Mouse (Mus musculus) embryonic fibroblast, embryonic 13.5 days (primary cell): ENCODE results near the gene Neurl4. TPM values are rescaled to one million over a fixed set of nuclear protein-coding genes. Genes with fewer than 3 reads are reported as not detected.
"Not testable (repeated sequence)": the region's sequence is repeated elsewhere in the genome, so short reads cannot be mapped to it uniquely, and the experiment has no call there.

Experiments used
- H3K27ac ChIP-seq: 2 replicates; pipeline ENCODE4 v1.5.1; 2012; ENCODE audit warnings: low read length, control low read depth, inconsistent platforms; ENCODE audit not compliant: insufficient read depth
- H3K4me1 ChIP-seq: 2 replicates; pipeline ENCODE4 v1.6.1; 2011; ENCODE audit warnings: low read length; ENCODE audit not compliant: control insufficient read depth, insufficient read depth
- H3K4me3 ChIP-seq: 2 replicates; pipeline ENCODE4 v1.5.1; 2011; ENCODE audit warnings: mild to moderate bottlenecking, control low read depth, low read length; ENCODE audit not compliant: insufficient read depth
- CTCF ChIP-seq: IDR thresholded peaks from 2 replicates; pipeline ENCODE4 v1.5.1; 2011; ENCODE audit warnings: mild to moderate bottlenecking, control low read depth, low read length, moderate library complexity, borderline replicate concordance; ENCODE audit not compliant: insufficient read depth
- POLR2A ChIP-seq: IDR thresholded peaks from 2 replicates; pipeline ENCODE4 v1.6.1; 2011; ENCODE audit warnings: low read depth, mild to moderate bottlenecking, control low read depth, low read length, moderate library complexity
- polyA plus RNA-seq: library from polyadenylated mRNA; stranded (reverse); fragments of >200 nt; gene quantifications from 2 replicates; pipeline ENCODE4 v1.2.4, GENCODE M21; 2011; ENCODE audit warnings: low read depth; ENCODE audit not compliant: missing spikeins, insufficient read length

Neurl4 gene
- polyA plus RNA-seq, 1 experiment, result 31.8 TPM

DNA sequence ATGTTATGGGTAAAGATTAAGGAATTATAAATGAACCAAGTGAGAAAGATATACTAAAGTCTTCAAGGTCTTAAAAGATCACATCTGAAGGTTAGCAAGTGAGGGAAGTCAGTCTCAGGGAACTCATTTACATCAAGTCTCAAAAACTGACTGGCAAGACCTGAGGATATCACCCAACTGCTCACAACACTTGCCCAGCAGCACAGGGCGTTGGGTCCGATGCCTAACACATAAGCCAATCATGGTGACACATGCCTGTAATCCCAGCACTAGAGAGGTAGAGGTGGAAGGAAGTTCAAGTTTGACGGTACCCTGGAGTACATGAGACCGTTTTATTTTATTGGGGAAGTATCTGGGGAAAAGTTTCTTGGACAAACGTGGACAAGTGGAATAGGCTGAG, 17.2 kb downstream of the Neurl4 start:
- Histone ChIP-seq H3K27ac (no peak overlapping the region), H3K4me1 (peaks cover 19% of the 10 kb centered on the region), H3K4me3 (no peak overlapping the region)
- TF ChIP-seq POLR2A, result no peak
- TF ChIP-seq CTCF, result no peak

- Histone ChIP-seq H3K4me1 (peaks cover 19% of the 10 kb centered on the region), H3K27ac (no peak overlapping the region), H3K4me3 (peak overlapping the region; percentile 97)
- no peak for TF ChIP-seq CTCF
- TF ChIP-seq POLR2A, result no peak
These were observed 18.2 kb downstream of the Neurl4 start for GRCm38 (mm10) chr11:69919053-69919452.

DNA sequence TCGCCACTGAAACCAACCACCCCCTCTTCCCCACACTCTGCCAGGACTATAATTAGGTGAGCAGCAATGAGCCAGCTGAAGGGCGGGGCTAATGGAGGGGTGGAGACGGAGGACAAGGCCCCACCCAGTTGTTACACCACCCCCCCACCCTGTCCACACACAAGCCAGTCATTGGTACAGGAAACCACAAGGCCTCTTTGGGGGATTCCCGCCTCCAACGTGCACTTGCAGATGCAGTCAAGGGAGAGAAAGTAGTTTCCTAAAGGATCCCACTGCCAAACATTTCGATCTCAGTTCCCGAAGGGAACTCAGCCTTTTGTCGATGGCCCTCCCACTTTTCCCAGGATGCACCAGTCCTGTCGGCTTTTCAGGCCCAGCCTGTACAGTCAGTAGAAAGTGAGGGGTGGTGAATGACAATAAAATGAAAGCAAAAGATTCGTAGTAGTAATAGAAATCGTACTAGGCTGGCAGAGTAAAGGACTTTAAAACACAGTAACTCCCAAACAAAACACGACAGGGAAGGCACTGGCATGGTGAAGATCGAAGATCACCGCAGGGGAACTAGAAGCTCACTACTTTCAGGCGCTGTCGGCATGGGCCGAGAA, 18.9 kb downstream of the Neurl4 start:
- Histone ChIP-seq H3K27ac (peak overlapping the region; percentile 90), H3K4me3 (peak overlapping the region; percentile 97), H3K4me1 (peaks cover 18% of the 10 kb centered on the region)
- no peak for TF ChIP-seq CTCF
- 0 out of 2 replicates have a peak, but pooled peaks have one; percentile 49 for TF ChIP-seq POLR2A

GRCm38 (mm10) chr11:69920266-69921031, 19.6 kb downstream of the Neurl4 start:
- H3K27ac ChIP-seq, result peak overlapping the region; percentile 90
- no peak for TF ChIP-seq CTCF
- no peak; the same call in 1 of the 2 replicates for TF ChIP-seq POLR2A
- peak overlapping the region; percentile 97 for H3K4me3 ChIP-seq
- peaks cover 14% of the 10 kb centered on the region for H3K4me1 ChIP-seq

GRCm38 (mm10) chr11:69921114-69922011, 20.5 kb downstream of the Neurl4 start, which contains the start of gene Eif5a:
Eif5a (minus strand) TSS chr11:69921958.
- H3K27ac ChIP-seq, result peak within 1 kb of the TSS; percentile 94
- H3K4me3 ChIP-seq, result peak within 1 kb of the TSS; percentile 97
- TF ChIP-seq CTCF (peak; percentile 60; the same call in 1 of the 2 replicates), POLR2A (peak; percentile 98)
- H3K4me1 ChIP-seq, result peaks cover 9% of the 10 kb centered on the region

- Histone ChIP-seq H3K4me1 (peaks cover 9% of the 10 kb centered on the region), H3K27ac (peak overlapping the region; percentile 94), H3K4me3 (peak overlapping the region; percentile 76)
- no peak for TF ChIP-seq CTCF
- no peak; the same call in 1 of the 2 replicates for TF ChIP-seq POLR2A
These were observed 21.3 kb downstream of the Neurl4 start for GRCm38 (mm10) chr11:69922012-69922756.

- H3K4me3 ChIP-seq, result no peak overlapping the region
- no peak for TF ChIP-seq CTCF
- peaks cover 9% of the 10 kb centered on the region for H3K4me1 ChIP-seq
- H3K27ac ChIP-seq, result no peak overlapping the region
These were observed 21.9 kb downstream of the Neurl4 start for GRCm38 (mm10) chr11:69922796-69923195.

GRCm38 (mm10) chr11:69927501-69927900, 26.6 kb downstream of the Neurl4 start:
- no peak overlapping the region for H3K27ac ChIP-seq
- TF ChIP-seq POLR2A (no peak), CTCF (no peak)
- H3K4me3 ChIP-seq, result no peak overlapping the region
- H3K4me1 ChIP-seq, result no peaks in the 10 kb centered on the region; the same call in 1 of the 2 replicates

GRCm38 (mm10) chr11:69929712-69930111, 28.8 kb downstream of the Neurl4 start:
- H3K4me3 ChIP-seq, result no peak overlapping the region

DNA sequence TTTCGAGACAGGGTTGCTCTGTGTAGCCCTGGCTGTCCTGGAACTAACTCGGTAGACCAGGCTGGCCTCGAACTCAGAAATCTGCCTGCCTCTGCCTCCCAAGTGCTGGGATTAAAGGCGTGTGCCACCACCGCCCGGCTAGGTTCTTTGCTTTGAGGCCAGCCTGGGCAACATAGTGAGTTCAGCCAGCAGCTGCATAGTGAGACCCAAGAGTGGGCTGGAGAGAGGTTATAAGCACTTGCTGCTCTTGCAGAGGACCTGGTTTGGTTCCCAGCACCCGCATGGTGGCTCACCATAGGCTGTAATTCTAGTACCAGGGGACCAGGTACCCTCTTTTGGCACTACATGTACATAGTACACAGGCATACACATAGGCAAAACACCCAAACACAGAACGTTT, 29.3 kb downstream of the Neurl4 start:
- H3K4me3 ChIP-seq, H3K4me1 ChIP-seq, H3K27ac ChIP-seq: not testable (repeated sequence)

More at GRCm38 (mm10) chr11:69929712-69930111, 28.8 kb downstream of the Neurl4 start:
- no peak for TF ChIP-seq POLR2A
- TF ChIP-seq CTCF, result no peak
- Histone ChIP-seq H3K4me1 (no peaks in the 10 kb centered on the region), H3K27ac (no peak overlapping the region)
